Comparison of ENCODE assay signal across 8 mouse cellular contexts in genomic region chr12:85475232-85475919, GRCm38 (mm10). TPM values are rescaled to one million over a fixed set of nuclear protein-coding genes. Genes with fewer than 3 reads are reported as not detected.
DNase-seq lines count a peak whose midpoint lies in the region; ATAC-seq and TF ChIP-seq lines count a peak whose summit lies in the region.

No protein-coding gene starts in this region.

- 7% methylated on average over 15 of the region's 16 CpGs for WGBS in embryonic facial prominence, embryonic 11.5 days
- WGBS in intestine, embryonic 14.5 days: 14% methylated on average over 15 of the region's 16 CpGs
- 7% methylated on average over 16 of the region's 16 CpGs for WGBS in neural tube, embryonic 12.5 days

- no peaks in the 10 kb centered on the region for H3K9me3 ChIP-seq in embryonic facial prominence, embryonic 11.5 days (replicated peaks; ENCODE audit: control insufficient read depth, low read length)
- no peaks in the 10 kb centered on the region for H3K9me3 ChIP-seq in intestine, embryonic 14.5 days (ENCODE audit: control insufficient read depth, low read length)
- no peaks in the 10 kb centered on the region for H3K9me3 ChIP-seq in neural tube, embryonic 12.5 days

- ATAC-seq in embryonic facial prominence, embryonic 11.5 days (replicated peaks; ENCODE audit: insufficient number of reproducible peaks, low FRiP score, low TSS enrichment, low read depth): no peak
- no peak for ATAC-seq in intestine, embryonic 14.5 days (replicated peaks; ENCODE audit: low FRiP score, low TSS enrichment, low read depth)
- no peak for ATAC-seq in neural tube, embryonic 12.5 days (ENCODE audit: low FRiP score, low read depth)

- H3K36me3 ChIP-seq in embryonic facial prominence, embryonic 11.5 days (replicated peaks; ENCODE audit: control insufficient read depth, insufficient read depth, low read depth, low read length): no peaks in the 10 kb centered on the region
- H3K36me3 ChIP-seq in intestine, embryonic 14.5 days (ENCODE audit: control insufficient read depth, insufficient read depth, low read length): no peaks in the 10 kb centered on the region
- H3K36me3 ChIP-seq in neural tube, embryonic 12.5 days: no peaks in the 10 kb centered on the region

- no peak for TF ChIP-seq CTCF in layer of hippocampus, adult 2 months (conservative IDR thresholded peaks at IDR 0.05)

- no peak for DNase-seq in layer of hippocampus, adult 2 months (ENCODE audit: low spot score in 2 of 2)
- no peak for DNase-seq in layer of hippocampus, adult 8-10 months (ENCODE audit: low spot score in 2 of 2)
- DNase-seq in embryonic facial prominence, embryonic 11.5 days (ENCODE audit: low spot score): no peak
- DNase-seq in intestine, embryonic 14.5 days (ENCODE audit: low spot score): no peak
- no peak for DNase-seq in c-Kit-positive CD71-positive TER-119-positive erythroid progenitor cells, embryonic 14.5 days (ENCODE audit: low spot score)
- no peak for DNase-seq in frontal cortex, postnatal 14 days (ENCODE audit: low spot score in 2 of 2)
- DNase-seq in testis, postnatal 14 days (ENCODE audit: low spot score): no peak

- H3K4me2 ChIP-seq in embryonic facial prominence, embryonic 11.5 days (ENCODE audit: low read depth, low read length): peak overlapping the region; percentile 96
- H3K4me2 ChIP-seq in intestine, embryonic 14.5 days (ENCODE audit: low read length): peak overlapping the region; percentile 98
- H3K4me2 ChIP-seq in neural tube, embryonic 12.5 days (replicated peaks): peak overlapping the region; percentile 96

- no peaks in the 10 kb centered on the region for H3K4me1 ChIP-seq in embryonic facial prominence, embryonic 11.5 days (ENCODE audit: control insufficient read depth, insufficient read depth, low read length)
- H3K4me1 ChIP-seq in intestine, embryonic 14.5 days (replicated peaks; ENCODE audit: control insufficient read depth, insufficient read depth, low read length): peaks cover 17% of the 10 kb centered on the region
- peaks cover 41% of the 10 kb centered on the region for H3K4me1 ChIP-seq in neural tube, embryonic 12.5 days

- no peak overlapping the region for H3K27ac ChIP-seq in layer of hippocampus, adult 2 months
- no peak overlapping the region for H3K27ac ChIP-seq in embryonic facial prominence, embryonic 11.5 days (replicated peaks; ENCODE audit: low read depth, low read length)
- no peak overlapping the region for H3K27ac ChIP-seq in intestine, embryonic 14.5 days (ENCODE audit: low read depth)
- H3K27ac ChIP-seq in neural tube, embryonic 12.5 days: no peak overlapping the region

- peaks cover 5% of the 10 kb centered on the region; the same call in 1 of the 2 replicates for H3K27me3 ChIP-seq in embryonic facial prominence, embryonic 11.5 days (ENCODE audit: control insufficient read depth, insufficient read depth, low read length)
- peaks cover 24% of the 10 kb centered on the region for H3K27me3 ChIP-seq in intestine, embryonic 14.5 days (replicated peaks; ENCODE audit: control insufficient read depth, insufficient read depth, low read length)
- H3K27me3 ChIP-seq in neural tube, embryonic 12.5 days (replicated peaks): peaks cover 28% of the 10 kb centered on the region

- peak overlapping the region; percentile 66 for H3K4me3 ChIP-seq in layer of hippocampus, adult 2 months
- H3K4me3 ChIP-seq in embryonic facial prominence, embryonic 11.5 days (ENCODE audit: low read depth, low read length): peak overlapping the region; percentile 53
- H3K4me3 ChIP-seq in intestine, embryonic 14.5 days (ENCODE audit: low read depth, low read length): peak overlapping the region; percentile 56
- H3K4me3 ChIP-seq in neural tube, embryonic 12.5 days: peak overlapping the region; percentile 55

- H3K9ac ChIP-seq in embryonic facial prominence, embryonic 11.5 days (replicated peaks; ENCODE audit: low read length): no peak overlapping the region
- peak overlapping the region; percentile 67; the same call in 1 of the 2 replicates for H3K9ac ChIP-seq in intestine, embryonic 14.5 days (ENCODE audit: low read length)
- H3K9ac ChIP-seq in neural tube, embryonic 12.5 days: 0 out of 2 replicates have a peak overlapping the region, but pooled peaks have one; percentile 57

RNA-seq across cellular contexts. Expression of gene Fos, which starts 1.7 kb away (rescaled TPM):
- 10 to 100 TPM in 1 of 2 experiments, 1 to 10 TPM in 1; 8.9 to 13.7 TPM for total RNA-seq in layer of hippocampus, adult 2 months (2021)
- 10 to 100 TPM; 14.4 to 24.7 (median 21.0) TPM for total RNA-seq in layer of hippocampus, adult 8-10 months (2022)
- 1.1 and 1.6 TPM in 2 replicates for polyA plus RNA-seq in embryonic facial prominence, embryonic 11.5 days (2014; fragmentation: Nextera tagmentation; extraction: Ambion mirVana)
- 2.7 TPM in 2 replicates for polyA plus RNA-seq in intestine, embryonic 14.5 days (2014; fragmentation: Nextera tagmentation; extraction: Ambion mirVana)
- 1.2 and 2.2 TPM in 2 replicates for polyA plus RNA-seq in neural tube, embryonic 12.5 days (2016; fragmentation: Nextera tagmentation; extraction: Ambion mirVana)
